Mouse (Mus musculus): ENCODE results near the gene Scaf11. TPM values are rescaled to one million over a fixed set of nuclear protein-coding genes. Genes with fewer than 3 reads are reported as not detected.
"Not testable (repeated sequence)": the region's sequence is repeated elsewhere in the genome, so short reads cannot be mapped to it uniquely, and the experiment has no call there.

Gene Scaf11
- total RNA-seq (2021) = 10 to 100 TPM; 60.6 to 69.7 TPM
- long read RNA-seq, experiment 1, partial matches to known transcripts = 0 of 14 reads
- long read RNA-seq, experiment 1, other reads (novel, unspliced or antisense) = 14 of 14 reads
- long read RNA-seq, experiment 2, full-length matches to known transcripts = 7 of 26 reads
- long read RNA-seq, experiment 2, partial matches to known transcripts = 6 of 26 reads
- long read RNA-seq, experiment 2, other reads (novel, unspliced or antisense) = 13 of 26 reads

- DNase-seq (ENCODE audit: low spot score in 2 of 2) = peak; percentile 96 to 98
Observed at GRCm38 (mm10) chr15:96460730-96461540, at the start of gene Scaf11. Gene Scaf11 (minus strand): TSS chr15:96460843.

- peak in 1 of 2 experiments; percentile 36 for DNase-seq (ENCODE audit: low spot score in 2 of 2)
Observed at GRCm38 (mm10) chr15:96507097-96507840, 46.6 kb upstream of the Scaf11 start.

- no peak for DNase-seq (ENCODE audit: low spot score in 2 of 2)
Observed at GRCm38 (mm10) chr15:96497646-96498045, 37.0 kb upstream of the Scaf11 start.

- DNase-seq (ENCODE audit: low spot score in 2 of 2) = no peak
Observed at GRCm38 (mm10) chr15:96494279-96494678, 33.6 kb upstream of the Scaf11 start.

GRCm38 (mm10) chr15:96493573-96493972 lies 32.9 kb upstream of the Scaf11 start:
- no peak for DNase-seq (ENCODE audit: low spot score in 2 of 2)

GRCm38 (mm10) chr15:96492919-96493318 lies 32.3 kb upstream of the Scaf11 start:
- DNase-seq (ENCODE audit: low spot score in 2 of 2) = not testable (repeated sequence)

- no peak for DNase-seq (ENCODE audit: low spot score in 2 of 2)
Observed at GRCm38 (mm10) chr15:96491861-96492641, 31.4 kb upstream of the Scaf11 start.

- no peak for DNase-seq (ENCODE audit: low spot score in 2 of 2)
Observed at GRCm38 (mm10) chr15:96491421-96491820, 30.8 kb upstream of the Scaf11 start.

- no peak for DNase-seq (ENCODE audit: low spot score in 2 of 2)
Observed at GRCm38 (mm10) chr15:96490123-96490522, 29.5 kb upstream of the Scaf11 start.

- DNase-seq (ENCODE audit: low spot score in 2 of 2) = peak in 1 of 2 experiments; percentile 51
Observed at GRCm38 (mm10) chr15:96488941-96489786, 28.5 kb upstream of the Scaf11 start.

- no peak for DNase-seq (ENCODE audit: low spot score in 2 of 2)
Observed at GRCm38 (mm10) chr15:96487066-96487698, 26.5 kb upstream of the Scaf11 start.

- DNase-seq (ENCODE audit: low spot score in 2 of 2) = no peak
Observed at GRCm38 (mm10) chr15:96480822-96481221, 20.2 kb upstream of the Scaf11 start.

GRCm38 (mm10) chr15:96478006-96478405 lies 17.4 kb upstream of the Scaf11 start:
- no peak for DNase-seq (ENCODE audit: low spot score in 2 of 2)

GRCm38 (mm10) chr15:96476359-96476758 lies 15.7 kb upstream of the Scaf11 start:
- peak; percentile 89 to 90 for DNase-seq (ENCODE audit: low spot score in 2 of 2)

GRCm38 (mm10) chr15:96475571-96475972 lies 14.9 kb upstream of the Scaf11 start:
- no peak for DNase-seq (ENCODE audit: low spot score in 2 of 2)

- no peak for DNase-seq (ENCODE audit: low spot score in 2 of 2)
Observed at GRCm38 (mm10) chr15:96474325-96474955, 13.8 kb upstream of the Scaf11 start.

GRCm38 (mm10) chr15:96473920-96474319 lies 13.3 kb upstream of the Scaf11 start:
- no peak for DNase-seq (ENCODE audit: low spot score in 2 of 2)

GRCm38 (mm10) chr15:96468316-96468715 lies 7.7 kb upstream of the Scaf11 start:
- DNase-seq (ENCODE audit: low spot score in 2 of 2) = no peak

GRCm38 (mm10) chr15:96467844-96468243 lies 7.2 kb upstream of the Scaf11 start:
- DNase-seq (ENCODE audit: low spot score in 2 of 2) = no peak

Data from gastrocnemius, postnatal 4 days (tissue).